Mouse (Mus musculus) forebrain, embryonic 10.5 days (tissue): ENCODE data around the gene Ldha. TPM values are rescaled to one million over a fixed set of nuclear protein-coding genes. Genes with fewer than 3 reads are reported as not detected.

Source experiments
- DNase-seq: peaks from one replicate; pipeline ENCODE4 v3.0.0-alpha.2; 2017; ENCODE audit warnings: low spot score; ENCODE audit errors: extremely low spot score
- H3K27ac ChIP-seq: fragments of 300-500 bp; sonication (generic); 2 replicates; pipeline ENCODE4 v1.5.1; 2016; ENCODE audit warnings: mild to moderate bottlenecking
- H3K27me3 ChIP-seq: fragments of 300-500 bp; sonication (generic); 2 replicates; pipeline ENCODE4 v1.6.1; 2016; ENCODE audit warnings: mild to moderate bottlenecking; ENCODE audit not compliant: poor library complexity, severe bottlenecking
- H3K36me3 ChIP-seq: fragments of 300-500 bp; sonication (generic); replicated peaks from 2 replicates; pipeline ENCODE4 v1.6.1; 2016; ENCODE audit warnings: mild to moderate bottlenecking, moderate library complexity
- H3K4me1 ChIP-seq: fragments of 300-500 bp; sonication (generic); 2 replicates; pipeline ENCODE4 v1.6.1; 2016
- H3K4me3 ChIP-seq: fragments of 300-500 bp; sonication (generic); 2 replicates; pipeline ENCODE4 v1.5.1; 2016; ENCODE audit warnings: mild to moderate bottlenecking, moderate library complexity
- H3K9me3 ChIP-seq: fragments of 300-500 bp; sonication (generic); 2 replicates; pipeline ENCODE4 v1.6.1; 2016; ENCODE audit warnings: mild to moderate bottlenecking, moderate library complexity
- WGBS: fragments of 180-500 bp; shearing (Covaris S2); methylation state at CpG from one replicate; pipeline ENCODE4 v1.1.7; 2016; 5-methylcytosine and 5-hydroxymethylcytosine counted together
- polyA plus RNA-seq: library from polyadenylated mRNA; unstranded; fragments of >200 nt; fragmentation: Nextera tagmentation; extraction: Ambion mirVana; gene quantifications from 2 replicates; pipeline ENCODE4 v1.2.1, GENCODE M21; 2016

Gene Ldha
- polyA plus RNA-seq, 1 experiment from 2014 or later = 3,398 TPM

GRCm38 (mm10) chr7:46840326-46840725, 949 bp upstream of the Ldha start:
- Histone ChIP-seq H3K36me3 (no peaks in the 10 kb centered on the region), H3K27ac (no peak overlapping the region), H3K27me3 (peaks cover 41% of the 10 kb centered on the region), H3K4me1 (peaks cover 55% of the 10 kb centered on the region), H3K9me3 (no peaks in the 10 kb centered on the region), H3K4me3 (no peak overlapping the region)
- no peak for DNase-seq
- 47% methylated on average over 4 of the region's 4 CpGs for WGBS

DNA sequence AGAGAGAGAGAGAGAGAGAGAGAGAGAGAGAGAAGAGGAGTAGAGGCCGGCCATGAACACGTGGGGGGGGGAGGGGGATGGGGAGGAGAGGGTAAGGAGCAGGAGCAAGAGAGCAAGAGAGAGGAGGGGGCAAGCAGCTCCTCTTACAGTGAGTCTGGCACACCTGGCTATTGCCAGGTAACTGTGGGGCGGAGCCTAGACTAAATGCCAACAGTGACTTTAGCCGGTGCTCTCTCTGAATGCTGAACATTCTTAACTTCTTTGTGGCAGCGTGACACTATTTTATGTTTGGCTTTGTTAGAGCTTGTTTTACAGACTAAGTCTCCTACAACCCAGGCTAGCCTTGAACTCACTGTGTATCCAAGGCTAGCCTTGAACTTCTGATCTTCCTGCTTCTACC, 1.0 kb downstream of the Ldha start:
- DNase-seq = no peak
- 28% methylated on average over 5 of the region's 5 CpGs for WGBS
- H3K4me3 ChIP-seq = no peak overlapping the region
- peaks cover 41% of the 10 kb centered on the region for H3K27me3 ChIP-seq
- H3K27ac ChIP-seq = no peak overlapping the region
- no peaks in the 10 kb centered on the region for H3K9me3 ChIP-seq
- H3K36me3 ChIP-seq = peaks cover 6% of the 10 kb centered on the region
- H3K4me1 ChIP-seq = peaks cover 58% of the 10 kb centered on the region

GRCm38 (mm10) chr7:46843576-46843975, 2.3 kb downstream of the Ldha start:
- DNase-seq = no peak
- Histone ChIP-seq H3K9me3 (no peaks in the 10 kb centered on the region), H3K4me1 (peaks cover 61% of the 10 kb centered on the region), H3K4me3 (no peak overlapping the region), H3K27ac (peak overlapping the region; percentile 13; the same call in 1 of the 2 replicates), H3K27me3 (peaks cover 41% of the 10 kb centered on the region), H3K36me3 (peaks cover 19% of the 10 kb centered on the region)
- WGBS = 89% methylated on average over 4 of the region's 4 CpGs

DNA sequence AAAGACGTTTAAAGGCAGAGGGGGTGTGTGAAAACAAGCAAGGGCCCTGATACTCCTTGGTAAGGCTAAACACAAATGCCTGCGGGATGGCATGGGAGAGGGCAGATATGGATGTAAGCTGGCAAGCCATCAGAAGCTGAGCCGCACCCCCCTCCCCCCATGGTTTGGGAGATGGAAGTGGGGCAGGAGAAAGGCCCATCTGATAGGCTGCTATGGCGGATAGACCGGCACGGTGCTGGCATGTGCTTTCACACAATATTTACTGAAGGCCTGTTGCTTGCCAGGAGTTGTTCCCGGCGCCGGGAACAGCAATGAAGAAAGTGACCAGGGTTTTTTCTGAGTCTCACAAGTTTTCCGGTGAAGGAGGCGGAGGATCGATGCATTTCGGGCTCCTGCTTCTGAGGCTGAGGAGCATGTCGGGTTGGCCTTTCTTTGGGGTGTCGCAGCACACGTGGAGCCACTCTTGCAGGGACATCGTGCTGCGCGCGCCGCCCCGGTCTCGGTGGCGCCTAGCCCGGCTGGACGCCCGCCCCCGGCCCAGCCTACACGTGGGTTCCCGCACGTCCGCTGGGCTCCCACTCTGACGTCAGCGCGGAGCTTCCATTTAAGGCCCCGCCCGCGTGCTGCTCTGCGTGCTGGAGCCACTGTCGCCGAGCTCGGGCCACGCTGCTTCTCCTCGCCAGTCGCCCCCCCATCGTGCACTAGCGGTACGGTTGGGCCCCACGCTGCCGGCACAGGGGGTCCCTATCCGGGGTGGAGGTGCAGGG, 4.1 kb downstream of the Ldha start:
- peaks cover 29% of the 10 kb centered on the region for H3K27me3 ChIP-seq
- peak overlapping the region; percentile 79 for H3K4me3 ChIP-seq
- no peaks in the 10 kb centered on the region for H3K9me3 ChIP-seq
- under 1% methylated on average over 51 of the region's 51 CpGs for WGBS
- H3K4me1 ChIP-seq = peaks cover 58% of the 10 kb centered on the region
- peak; percentile 94 for DNase-seq
- H3K27ac ChIP-seq = peak overlapping the region; percentile 99
- peaks cover 37% of the 10 kb centered on the region for H3K36me3 ChIP-seq

DNA sequence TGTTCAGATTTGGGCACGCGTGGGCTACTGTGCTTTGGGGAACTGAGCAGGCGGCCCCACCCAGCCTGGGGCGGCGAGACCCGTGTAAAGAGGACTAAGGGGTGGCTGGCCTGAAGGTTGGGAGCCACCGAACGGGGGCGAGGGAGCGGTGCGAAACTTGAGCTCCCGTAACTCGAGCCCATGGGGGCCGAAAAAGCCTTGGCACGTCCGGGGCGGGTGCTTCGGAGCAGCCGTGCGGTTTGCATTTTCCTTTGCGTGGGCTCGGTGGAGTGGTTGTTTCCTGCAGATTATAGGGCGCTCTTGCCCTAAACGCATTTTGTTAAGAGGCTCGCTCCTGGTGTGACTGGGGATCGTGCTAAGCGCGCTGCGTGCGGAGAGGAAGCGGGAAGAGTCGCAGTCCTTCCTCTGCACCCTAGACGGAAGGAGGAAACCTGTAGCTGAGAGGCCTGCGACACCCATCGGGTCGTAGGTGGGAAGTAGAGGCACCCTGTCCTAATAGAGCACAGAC, 4.8 kb downstream of the Ldha start:
- peak overlapping the region; percentile 79 for H3K4me3 ChIP-seq
- H3K36me3 ChIP-seq = peaks cover 43% of the 10 kb centered on the region
- no peak for DNase-seq
- peaks cover 58% of the 10 kb centered on the region for H3K4me1 ChIP-seq
- H3K27ac ChIP-seq = peak overlapping the region; percentile 99
- peaks cover 22% of the 10 kb centered on the region for H3K27me3 ChIP-seq
- no peaks in the 10 kb centered on the region for H3K9me3 ChIP-seq
- WGBS = under 1% methylated on average over 36 of the region's 36 CpGs

DNA sequence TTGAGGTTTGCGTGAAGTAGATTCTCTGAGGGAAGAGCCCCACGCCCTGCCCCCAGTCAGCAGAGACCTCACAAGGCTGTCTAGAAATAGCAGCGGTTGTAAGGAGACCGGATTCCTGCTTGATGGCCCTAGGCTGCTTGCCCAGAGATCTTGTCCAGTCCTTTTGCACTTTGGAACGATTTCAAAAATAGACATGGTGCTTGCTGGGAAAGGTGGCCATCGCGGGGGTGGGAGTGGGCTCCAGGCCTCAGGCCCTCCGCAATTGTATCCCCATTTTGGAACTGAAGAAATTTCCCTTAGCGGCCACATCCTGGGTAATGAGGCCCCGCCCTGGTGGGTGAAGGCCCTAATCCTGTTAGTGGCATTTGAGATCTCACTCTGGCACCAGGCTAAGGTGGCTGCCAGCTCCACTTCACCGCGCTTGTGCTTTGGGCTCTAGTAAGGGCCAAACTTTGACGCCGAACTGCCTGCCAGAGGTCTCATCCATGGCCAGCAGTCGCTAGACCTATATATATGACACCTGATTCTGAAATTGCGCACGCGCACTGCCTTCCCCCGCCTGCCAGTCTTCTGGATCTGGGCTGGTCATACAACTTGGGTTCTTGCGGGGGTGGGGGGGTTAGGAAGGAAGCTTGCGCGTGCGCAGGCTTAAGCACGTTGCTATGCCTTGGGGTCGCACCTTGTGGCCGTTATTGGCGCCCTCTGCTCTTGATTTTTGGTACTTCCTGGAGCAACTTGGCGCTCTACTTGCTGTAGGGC, 5.4 kb downstream of the Ldha start:
- H3K27ac ChIP-seq = peak overlapping the region; percentile 99
- WGBS = 1% methylated on average over 28 of the region's 28 CpGs
- peaks cover 52% of the 10 kb centered on the region for H3K4me1 ChIP-seq
- H3K36me3 ChIP-seq = peaks cover 50% of the 10 kb centered on the region
- peaks cover 16% of the 10 kb centered on the region for H3K27me3 ChIP-seq
- DNase-seq = peak; percentile 78
- no peaks in the 10 kb centered on the region for H3K9me3 ChIP-seq
- H3K4me3 ChIP-seq = peak overlapping the region; percentile 79

DNA sequence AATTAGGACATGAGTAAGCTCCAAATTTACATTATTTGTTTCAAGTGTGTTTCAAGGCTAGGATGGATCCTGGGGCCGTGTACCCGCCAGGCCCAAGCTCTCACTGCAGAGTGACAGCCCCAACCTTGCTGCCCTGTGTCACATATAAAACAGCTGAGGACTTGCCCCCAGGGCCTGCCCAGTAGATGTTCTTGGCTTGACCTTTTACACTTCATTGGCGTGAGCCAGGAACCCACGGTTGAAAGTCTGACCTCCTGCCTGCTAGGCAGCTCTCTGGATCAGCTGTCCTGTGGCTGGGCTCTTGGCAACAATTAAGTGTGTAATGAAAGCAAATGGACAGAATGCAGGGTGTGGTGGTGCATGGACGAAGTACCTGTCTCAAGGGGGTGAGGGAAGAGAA, 8.0 kb downstream of the Ldha start:
- Histone ChIP-seq H3K4me3 (no peak overlapping the region), H3K4me1 (peaks cover 41% of the 10 kb centered on the region), H3K9me3 (no peaks in the 10 kb centered on the region), H3K27me3 (no peaks in the 10 kb centered on the region), H3K36me3 (peaks cover 76% of the 10 kb centered on the region), H3K27ac (no peak overlapping the region)
- DNase-seq = no peak
- WGBS = 81% methylated on average over 5 of the region's 5 CpGs

DNA sequence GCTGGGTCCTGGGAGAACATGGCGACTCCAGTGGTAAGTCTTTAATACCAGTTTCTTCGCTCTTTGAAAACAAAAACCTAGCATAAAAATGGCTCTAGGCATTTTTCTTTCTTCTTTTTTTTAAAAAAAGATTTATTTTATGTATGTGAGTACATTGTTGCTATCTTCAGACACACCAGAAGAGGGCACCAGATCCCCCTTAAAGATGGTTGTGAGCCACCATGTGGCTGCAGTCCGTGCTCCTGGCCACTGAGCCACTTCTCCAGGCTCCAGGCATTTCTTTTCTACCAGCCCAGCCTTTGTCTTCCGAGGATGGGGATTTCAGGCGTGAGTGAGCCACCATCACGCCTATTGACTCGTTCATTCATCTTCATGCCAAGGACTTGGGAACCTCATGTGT, 9.8 kb downstream of the Ldha start:
- no peaks in the 10 kb centered on the region for H3K9me3 ChIP-seq
- H3K4me3 ChIP-seq = no peak overlapping the region
- WGBS = 77% methylated on average over 7 of the region's 7 CpGs
- H3K36me3 ChIP-seq = peaks cover 93% of the 10 kb centered on the region
- DNase-seq = no peak
- no peak overlapping the region for H3K27ac ChIP-seq
- H3K4me1 ChIP-seq = peaks cover 28% of the 10 kb centered on the region
- no peaks in the 10 kb centered on the region for H3K27me3 ChIP-seq

DNA sequence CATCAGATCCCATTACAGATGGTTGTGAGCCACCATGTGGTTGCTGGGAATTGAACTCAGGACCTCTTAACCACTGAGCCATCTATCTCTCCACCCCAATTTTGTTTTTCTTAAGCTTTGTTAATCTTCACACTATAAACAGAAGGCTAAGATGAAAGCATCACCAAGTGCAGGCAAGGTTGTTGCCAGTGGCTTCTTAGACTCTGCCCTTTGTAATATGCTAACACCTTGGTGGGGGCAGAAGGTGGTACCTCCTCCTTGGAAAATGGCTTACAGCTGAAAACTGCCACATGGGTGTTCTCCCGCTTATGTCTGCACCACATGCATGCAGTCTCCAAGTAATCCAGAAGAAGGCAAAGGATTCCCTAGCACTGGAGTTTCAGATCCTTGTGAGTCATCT, 11.4 kb downstream of the Ldha start:
- 91% methylated on average over 1 of the region's 1 CpGs for whole genome bisulfite sequencing
- Histone ChIP-seq H3K27ac (no peak overlapping the region), H3K9me3 (no peaks in the 10 kb centered on the region), H3K27me3 (no peaks in the 10 kb centered on the region), H3K4me3 (no peak overlapping the region), H3K36me3 (peaks cover 91% of the 10 kb centered on the region), H3K4me1 (peaks cover 18% of the 10 kb centered on the region)
- no peak for DNase-seq

- no peak overlapping the region for H3K4me3 ChIP-seq
- 87% methylated on average over 9 of the region's 9 CpGs for WGBS
- peaks cover 84% of the 10 kb centered on the region for H3K36me3 ChIP-seq
These were observed 12.1 kb downstream of the Ldha start for GRCm38 (mm10) chr7:46853365-46853764.

GRCm38 (mm10) chr7:46855866-46856560, 14.7 kb downstream of the Ldha start:
- H3K4me3 ChIP-seq = no peak overlapping the region
- no peak overlapping the region for H3K27ac ChIP-seq
- 75% methylated on average over 7 of the region's 7 CpGs for WGBS
- H3K27me3 ChIP-seq = no peaks in the 10 kb centered on the region
- H3K4me1 ChIP-seq = no peaks in the 10 kb centered on the region
- DNase-seq = no peak
- peaks cover 57% of the 10 kb centered on the region for H3K36me3 ChIP-seq
- no peaks in the 10 kb centered on the region for H3K9me3 ChIP-seq

More at GRCm38 (mm10) chr7:46853365-46853764, 12.1 kb downstream of the Ldha start:
- no peak overlapping the region for H3K27ac ChIP-seq
- H3K27me3 ChIP-seq = no peaks in the 10 kb centered on the region
- no peak for DNase-seq
- H3K4me1 ChIP-seq = peaks cover 11% of the 10 kb centered on the region; the same call in 1 of the 2 replicates
- H3K9me3 ChIP-seq = no peaks in the 10 kb centered on the region

- Histone ChIP-seq H3K36me3 (peaks cover 43% of the 10 kb centered on the region), H3K27ac (no peak overlapping the region), H3K4me3 (no peak overlapping the region), H3K4me1 (no peaks in the 10 kb centered on the region), H3K9me3 (no peaks in the 10 kb centered on the region), H3K27me3 (no peaks in the 10 kb centered on the region)
- 81% methylated on average over 9 of the region's 9 CpGs for WGBS
- DNase-seq = no peak
These were observed 16.2 kb downstream of the Ldha start for GRCm38 (mm10) chr7:46857436-46857835.
